Mouse (Mus musculus): ENCODE measurements around the gene Gckr.
"Not testable (repeated sequence)": the region's sequence is repeated elsewhere in the genome, so short reads cannot be mapped to it uniquely, and the experiment has no call there.

The Gckr gene

GRCm38 (mm10) chr5:31294964-31295605, 2.2 kb upstream of the Gckr start:
- no peak for DNase-seq (ENCODE audit: extremely low read depth, low read depth, low spot score)

GRCm38 (mm10) chr5:31295606-31296141, 1.6 kb upstream of the Gckr start, which contains the start of gene Fndc4:
Fndc4 (minus strand) TSS chr5:31296080.
- DNase-seq (ENCODE audit: extremely low read depth, low read depth, low spot score), result no peak

GRCm38 (mm10) chr5:31297981-31298380, 738 bp downstream of the Gckr start:
- no peak for DNase-seq (ENCODE audit: extremely low read depth, low read depth, low spot score)

- no peak for DNase-seq (ENCODE audit: extremely low read depth, low read depth, low spot score)
Measured at GRCm38 (mm10) chr5:31298486-31298885, 1.2 kb downstream of the Gckr start.

- no peak for DNase-seq (ENCODE audit: extremely low read depth, low read depth, low spot score)
Measured at GRCm38 (mm10) chr5:31301866-31302265, 4.6 kb downstream of the Gckr start.

GRCm38 (mm10) chr5:31303093-31303492, 5.8 kb downstream of the Gckr start:
- no peak for DNase-seq (ENCODE audit: extremely low read depth, low read depth, low spot score)

DNA sequence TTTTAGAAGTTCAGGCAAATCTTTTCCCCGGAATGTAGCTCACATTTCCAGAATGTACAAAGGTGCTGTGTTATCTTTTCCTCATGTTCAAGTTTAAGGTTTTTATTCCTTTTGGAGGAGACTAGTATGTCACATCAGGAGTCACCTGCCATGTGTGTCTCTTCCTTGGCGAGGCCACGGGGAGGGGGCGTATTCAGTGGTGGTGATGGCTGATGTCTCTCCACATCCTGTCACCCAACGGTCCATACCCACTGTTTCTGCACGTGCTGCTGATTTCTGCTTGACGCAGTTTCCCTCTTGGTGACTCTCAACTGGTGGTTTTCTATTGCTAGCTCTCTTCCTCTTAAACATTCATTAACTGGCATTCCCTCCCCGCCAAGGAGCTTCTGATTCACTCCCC, 15.6 kb downstream of the Gckr start:
- DNase-seq (ENCODE audit: extremely low read depth, low read depth, low spot score), result no peak

DNA sequence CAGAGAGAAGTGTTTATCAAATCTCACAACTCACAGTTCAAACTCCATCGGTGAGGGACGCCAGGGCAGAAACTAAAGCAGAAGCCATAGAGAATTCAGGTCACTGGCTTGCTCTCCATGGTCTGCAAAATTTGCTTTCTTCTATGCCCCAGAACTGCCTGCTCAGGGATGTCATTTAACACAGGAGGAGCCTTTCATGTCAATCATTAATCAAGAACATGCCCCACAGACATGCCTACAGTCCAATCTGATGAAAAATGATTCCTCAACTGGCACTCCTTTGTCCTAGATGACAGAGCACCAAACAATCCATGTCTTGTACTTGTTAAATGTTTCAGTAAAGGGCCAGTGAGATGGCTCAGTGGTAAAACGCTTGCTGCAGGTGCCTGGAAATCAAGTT, 25.5 kb downstream of the Gckr start:
- no peak for DNase-seq (ENCODE audit: extremely low read depth, low read depth, low spot score)

DNA sequence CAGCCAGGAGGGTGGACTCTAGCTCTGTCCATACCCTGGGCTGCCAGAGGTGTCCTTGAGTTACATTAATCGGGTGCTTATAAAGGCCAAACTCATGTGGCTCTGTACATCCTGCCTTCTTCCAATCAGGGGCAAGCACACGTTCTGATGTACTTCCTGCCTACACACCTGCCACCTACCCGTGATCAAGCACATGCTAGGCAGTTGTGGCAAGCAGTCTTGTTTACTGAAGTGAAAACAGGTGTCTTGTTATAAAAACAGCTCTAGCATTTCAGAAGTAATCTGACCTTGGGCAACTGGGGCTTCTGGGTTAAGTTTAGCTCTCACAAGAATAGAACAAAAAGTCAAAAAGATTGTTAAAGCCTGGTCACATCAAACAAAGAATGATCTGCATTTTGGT, 26.8 kb downstream of the Gckr start:
- DNase-seq (ENCODE audit: extremely low read depth, low read depth, low spot score), result no peak

DNA sequence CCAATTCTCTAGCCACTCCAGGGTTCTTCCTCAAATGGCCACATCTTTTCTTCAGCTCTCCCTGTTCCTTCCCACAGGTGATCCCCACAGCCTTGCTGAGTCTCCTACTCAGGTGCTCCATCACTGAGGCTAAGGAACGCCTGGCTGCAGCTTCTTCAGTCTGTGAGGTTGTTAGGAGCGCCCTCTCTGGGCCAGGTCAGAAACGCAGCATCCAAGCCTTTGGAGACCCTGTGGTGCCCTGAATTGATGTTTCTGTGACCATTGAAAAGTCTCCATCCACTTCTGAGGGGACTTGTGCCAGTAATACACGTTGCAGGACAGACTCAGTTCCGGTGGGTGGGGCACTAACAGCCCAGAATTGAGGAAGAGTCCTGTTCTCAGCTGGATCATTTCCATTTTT, 29.6 kb downstream of the Gckr start:
- DNase-seq (ENCODE audit: extremely low read depth, low read depth, low spot score), result no peak

DNA sequence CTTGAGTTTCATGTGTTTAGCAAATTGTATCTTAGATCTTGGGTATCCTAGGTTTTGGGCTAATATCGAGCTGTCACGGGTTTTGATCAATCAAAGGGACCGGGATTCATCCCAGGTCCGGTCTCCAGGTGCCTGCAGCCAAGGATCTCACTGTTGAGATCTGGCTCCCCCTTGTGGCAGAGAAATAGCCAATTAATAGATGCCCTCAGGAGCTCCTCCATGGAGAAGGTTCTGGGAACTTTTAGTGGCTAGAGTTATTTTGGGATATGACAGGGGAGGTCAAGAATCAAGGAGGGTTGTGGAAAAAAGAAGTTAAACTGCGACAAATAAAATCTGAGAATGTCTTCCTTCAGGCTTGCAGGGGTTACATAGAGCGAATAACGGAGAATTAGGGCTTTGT, 31.0 kb downstream of the Gckr start:
- no peak for DNase-seq (ENCODE audit: extremely low read depth, low read depth, low spot score)

- not testable (repeated sequence) for DNase-seq (ENCODE audit: extremely low read depth, low read depth, low spot score)
Measured at GRCm38 (mm10) chr5:31357586-31357985, 60.3 kb downstream of the Gckr start.

DNA sequence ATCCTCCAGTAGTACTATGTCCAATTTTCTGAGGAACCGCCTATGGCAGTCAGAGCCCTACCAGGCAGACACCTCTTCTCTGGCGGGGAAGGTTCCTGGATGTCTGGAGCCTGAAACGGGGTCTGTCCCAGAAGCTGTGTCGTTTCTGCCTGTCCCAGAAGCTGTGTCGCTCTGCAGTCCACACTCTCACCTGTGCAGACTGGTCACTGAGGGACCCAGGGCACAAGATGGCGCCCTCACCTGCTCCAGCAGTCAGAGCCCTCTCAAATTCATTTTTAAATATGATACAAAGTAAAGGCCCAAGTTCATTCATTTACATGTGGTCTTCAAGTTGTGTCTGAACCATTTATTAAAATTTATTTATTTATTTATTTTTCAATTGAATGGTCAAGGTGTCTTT, 63.7 kb downstream of the Gckr start:
- DNase-seq (ENCODE audit: extremely low read depth, low read depth, low spot score), result no peak
